Mouse (Mus musculus): ENCODE measurements at regions not wholly inside any gene's neighbourhood (a gene's known extent, or its start where the extent isn't known, plus 50 kb on each side); places are given as distances from the start of the nearest gene placed in this dataset.

- H3K4me2 ChIP-seq, result peak overlapping the region; percentile 34
- H3K4me1 ChIP-seq, result peaks cover 11% of the 10 kb centered on the region
- no peaks in the 10 kb centered on the region for H3K9me3 ChIP-seq
- peaks cover 4% of the 10 kb centered on the region; the same call in 1 of the 2 replicates for H3K27me3 ChIP-seq (replicated peaks)
- H3K27ac ChIP-seq, result no peak overlapping the region
- H3K9ac ChIP-seq, result no peak overlapping the region
- H3K36me3 ChIP-seq (replicated peaks), result no peaks in the 10 kb centered on the region
- ATAC-seq (replicated peaks), result peak; percentile 59; the same call in 1 of the 2 replicates
- 68% methylated on average over 6 of the region's 6 CpGs for WGBS
- H3K4me3 ChIP-seq, result peak overlapping the region; percentile 20; the same call in 1 of the 2 replicates
Observed at GRCm38 (mm10) chr1:57083540-57084083, 105.2 kb upstream of the Satb2 start.

GRCm38 (mm10) chr1:57095361-57096247, 117.2 kb upstream of the Satb2 start:
- Histone ChIP-seq H3K4me1 (no peaks in the 10 kb centered on the region), H3K27me3 (replicated peaks) (no peaks in the 10 kb centered on the region), H3K4me2 (no peak overlapping the region), H3K9ac (no peak overlapping the region), H3K9me3 (no peaks in the 10 kb centered on the region), H3K27ac (no peak overlapping the region), H3K36me3 (replicated peaks) (no peaks in the 10 kb centered on the region), H3K4me3 (no peak overlapping the region)
- 64% methylated on average over 18 of the region's 18 CpGs for WGBS
- ATAC-seq (replicated peaks), result no peak; the same call in 1 of the 2 replicates

GRCm38 (mm10) chr1:57096248-57096600, 117.8 kb upstream of the Satb2 start:
- 62% methylated on average over 4 of the region's 4 CpGs for WGBS
- no peak overlapping the region for H3K4me2 ChIP-seq
- H3K4me3 ChIP-seq, result no peak overlapping the region
- no peak overlapping the region for H3K27ac ChIP-seq
- no peaks in the 10 kb centered on the region for H3K9me3 ChIP-seq
- H3K4me1 ChIP-seq, result no peaks in the 10 kb centered on the region
- H3K27me3 ChIP-seq (replicated peaks), result no peaks in the 10 kb centered on the region
- ATAC-seq (replicated peaks), result no peak
- no peaks in the 10 kb centered on the region for H3K36me3 ChIP-seq (replicated peaks)
- no peak overlapping the region for H3K9ac ChIP-seq

DNA sequence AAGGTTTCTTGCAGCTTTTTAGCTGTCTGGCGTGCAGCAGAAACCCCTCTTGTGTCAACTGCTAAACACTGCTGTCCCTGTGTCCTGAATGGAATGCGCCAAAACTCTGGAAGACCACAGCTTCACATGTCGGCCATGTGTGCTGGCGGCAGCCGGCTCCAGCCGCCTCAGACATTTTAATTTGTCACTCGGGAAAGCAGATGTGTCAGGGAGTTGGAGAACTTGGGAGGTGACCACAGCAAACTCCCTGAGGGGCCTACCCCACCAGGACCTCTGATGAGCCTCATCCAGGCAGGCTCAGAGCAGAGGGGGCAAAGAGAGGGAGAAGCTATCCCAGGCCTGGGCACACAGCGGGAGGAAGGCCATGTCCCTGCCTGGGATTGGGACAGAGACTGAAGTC, 118.3 kb upstream of the Satb2 start:
- Histone ChIP-seq H3K27ac (no peak overlapping the region), H3K36me3 (replicated peaks) (no peaks in the 10 kb centered on the region), H3K9ac (no peak overlapping the region), H3K4me3 (no peak overlapping the region), H3K4me2 (no peak overlapping the region), H3K4me1 (no peaks in the 10 kb centered on the region), H3K27me3 (replicated peaks) (no peaks in the 10 kb centered on the region), H3K9me3 (no peaks in the 10 kb centered on the region)
- ATAC-seq (replicated peaks), result no peak
- 81% methylated on average over 8 of the region's 8 CpGs for WGBS

DNA sequence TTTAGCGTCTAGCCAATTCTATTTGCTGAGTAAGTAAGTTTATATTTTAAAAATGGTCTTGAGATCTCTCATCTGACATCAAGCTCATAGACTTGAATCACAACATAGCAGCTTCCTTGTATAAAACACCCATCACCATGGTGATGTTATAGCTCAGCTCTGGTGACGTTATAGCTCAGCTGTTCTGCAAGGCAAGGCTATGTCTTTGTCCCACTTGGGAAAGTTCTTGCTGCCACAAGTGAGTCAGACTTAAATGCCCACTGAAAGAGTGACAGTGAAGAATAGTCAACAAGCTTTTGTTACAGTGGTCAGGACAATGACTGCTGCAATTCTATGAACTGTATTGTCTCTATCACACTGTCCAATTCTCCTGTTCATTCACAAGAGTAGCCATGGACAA, 122.2 kb upstream of the Satb2 start:
- H3K27ac ChIP-seq, result no peak overlapping the region

DNA sequence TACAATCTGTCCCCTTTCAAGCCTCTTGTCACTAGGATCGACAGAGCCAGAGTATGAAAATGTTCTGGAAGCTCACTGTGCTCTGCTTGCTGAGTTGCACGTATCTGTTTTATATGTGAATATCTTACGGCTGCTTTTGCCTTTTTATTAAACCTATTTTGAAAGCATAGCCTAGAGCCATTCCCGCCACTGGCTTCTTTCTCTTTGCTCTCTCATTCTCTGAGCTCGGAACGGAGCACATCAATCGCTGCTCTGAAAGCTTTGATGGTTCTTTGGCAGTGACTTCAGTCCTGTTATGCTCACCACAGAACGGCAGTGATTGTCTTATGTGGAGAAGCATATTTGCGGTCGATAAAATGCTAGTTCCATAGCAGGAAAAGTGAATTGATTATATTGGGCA, 128.9 kb upstream of the Satb2 start:
- 59% methylated on average over 10 of the region's 10 CpGs for WGBS
- no peaks in the 10 kb centered on the region for H3K9me3 ChIP-seq
- no peak overlapping the region for H3K4me2 ChIP-seq
- no peaks in the 10 kb centered on the region for H3K27me3 ChIP-seq (replicated peaks)
- no peak overlapping the region for H3K27ac ChIP-seq
- ATAC-seq (replicated peaks), result peak; percentile 81
- H3K4me1 ChIP-seq, result no peaks in the 10 kb centered on the region
- no peaks in the 10 kb centered on the region for H3K36me3 ChIP-seq (replicated peaks)
- no peak overlapping the region for H3K9ac ChIP-seq
- H3K4me3 ChIP-seq, result no peak overlapping the region

More for the DNA sequence above, 122.2 kb upstream of the Satb2 start:
- H3K36me3 ChIP-seq (replicated peaks), result no peaks in the 10 kb centered on the region
- H3K9ac ChIP-seq, result no peak overlapping the region
- H3K4me1 ChIP-seq, result no peaks in the 10 kb centered on the region
- no peak overlapping the region for H3K4me3 ChIP-seq
- H3K27me3 ChIP-seq (replicated peaks), result no peaks in the 10 kb centered on the region
- no peak overlapping the region for H3K4me2 ChIP-seq
- ATAC-seq (replicated peaks), result no peak
- 69% methylated on average over 2 of the region's 2 CpGs for WGBS
- no peaks in the 10 kb centered on the region for H3K9me3 ChIP-seq

DNA sequence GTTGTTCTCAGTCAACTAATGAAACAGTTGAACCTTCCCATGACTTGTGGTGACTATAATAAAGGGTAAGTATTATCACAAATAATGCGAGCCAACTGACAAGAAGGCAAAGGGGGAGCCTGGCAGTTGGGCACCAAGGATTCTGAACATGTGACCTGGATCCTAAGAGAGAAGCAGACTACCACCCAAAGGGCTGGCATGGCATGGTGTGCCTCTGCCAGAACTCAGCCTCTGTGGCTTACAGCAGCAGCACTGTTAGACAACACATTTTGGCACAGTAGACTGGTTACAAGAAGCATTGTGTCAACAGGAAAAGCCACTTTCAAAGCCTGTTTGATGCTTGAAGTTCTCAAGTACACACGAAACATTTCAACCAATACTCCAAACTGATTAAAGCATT, 142.2 kb upstream of the Satb2 start:
- Histone ChIP-seq H3K27me3 (replicated peaks) (no peaks in the 10 kb centered on the region), H3K4me2 (no peak overlapping the region), H3K4me1 (no peaks in the 10 kb centered on the region), H3K4me3 (no peak overlapping the region), H3K36me3 (replicated peaks) (no peaks in the 10 kb centered on the region), H3K27ac (no peak overlapping the region), H3K9ac (no peak overlapping the region), H3K9me3 (no peaks in the 10 kb centered on the region)
- WGBS, result 74% methylated on average over 2 of the region's 2 CpGs
- ATAC-seq (replicated peaks), result no peak

DNA sequence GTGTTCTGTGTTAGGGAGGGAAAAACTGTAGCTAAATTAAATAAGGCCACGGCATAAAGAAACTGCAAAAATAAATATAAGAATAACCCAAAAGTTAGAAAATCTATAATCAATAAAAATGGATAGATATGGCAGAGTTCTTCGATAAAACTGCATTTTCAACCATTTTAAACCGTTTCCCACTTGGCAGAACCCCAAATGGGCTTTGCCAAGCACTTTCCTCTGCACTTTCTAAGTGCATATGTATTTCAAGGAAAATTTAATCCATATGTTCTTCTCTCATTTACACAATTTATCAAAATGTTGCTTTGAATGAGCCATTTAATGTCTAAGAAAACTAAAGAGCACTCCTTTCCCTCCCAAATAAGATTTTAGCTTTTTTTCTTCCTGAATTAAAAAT, 165.7 kb upstream of the Satb2 start:
- WGBS, result 80% methylated on average over 3 of the region's 3 CpGs

DNA sequence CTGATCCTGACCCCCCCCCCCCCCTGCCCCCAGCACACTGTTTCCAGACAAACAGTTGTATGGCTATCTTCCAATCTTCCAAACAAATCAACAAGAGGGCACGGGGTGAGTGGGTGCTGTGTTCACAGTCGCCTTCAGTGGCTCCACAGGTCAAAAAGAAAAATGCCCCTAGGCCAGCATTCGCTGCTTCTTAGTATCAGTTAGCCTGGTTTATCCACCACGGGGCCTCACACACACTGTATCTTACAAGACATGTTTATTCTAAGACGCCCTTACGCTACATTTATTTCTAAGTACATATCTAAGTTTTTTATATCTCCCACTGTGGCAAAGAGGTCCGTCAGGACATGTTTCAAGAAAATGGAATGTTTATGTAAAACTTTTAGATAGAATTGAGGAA, 177.4 kb upstream of the Satb2 start:
- Histone ChIP-seq H3K9me3 (no peaks in the 10 kb centered on the region), H3K36me3 (replicated peaks) (no peaks in the 10 kb centered on the region), H3K4me3 (no peak overlapping the region), H3K4me1 (no peaks in the 10 kb centered on the region), H3K27me3 (replicated peaks) (no peaks in the 10 kb centered on the region), H3K27ac (no peak overlapping the region), H3K9ac (no peak overlapping the region), H3K4me2 (no peak overlapping the region)
- no peak for ATAC-seq (replicated peaks)
- 91% methylated on average over 7 of the region's 7 CpGs for WGBS

More for the DNA sequence above, 165.7 kb upstream of the Satb2 start:
- Histone ChIP-seq H3K36me3 (replicated peaks) (no peaks in the 10 kb centered on the region), H3K9ac (no peak overlapping the region), H3K27ac (no peak overlapping the region), H3K4me2 (no peak overlapping the region), H3K4me3 (no peak overlapping the region), H3K27me3 (replicated peaks) (no peaks in the 10 kb centered on the region), H3K4me1 (no peaks in the 10 kb centered on the region), H3K9me3 (no peaks in the 10 kb centered on the region)
- no peak for ATAC-seq (replicated peaks)

DNA sequence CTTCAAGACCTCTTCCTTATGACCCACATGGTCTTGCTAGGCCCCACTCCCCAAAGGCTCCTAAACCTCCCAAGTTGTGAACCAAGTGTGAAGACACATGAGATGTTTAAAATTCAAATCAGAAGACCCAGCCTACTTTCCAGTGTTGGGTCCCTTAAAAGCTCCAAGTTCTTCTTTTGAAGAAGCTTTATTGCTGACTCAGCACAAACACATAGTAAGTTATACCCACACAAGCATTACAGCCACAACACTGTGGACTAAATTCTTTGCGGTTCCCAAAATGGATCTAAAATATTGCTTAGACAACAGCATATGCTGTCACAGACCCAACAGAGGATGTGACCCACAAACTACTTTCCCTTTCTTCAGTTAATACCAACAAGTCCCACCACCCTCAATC, 186.0 kb upstream of the Satb2 start:
- no peak for ATAC-seq (replicated peaks)
- H3K4me2 ChIP-seq, result no peak overlapping the region
- 94% methylated on average over 1 of the region's 1 CpGs for WGBS

GRCm38 (mm10) chr1:57174289-57174890, 195.9 kb upstream of the Satb2 start:
- Histone ChIP-seq H3K27ac (no peak overlapping the region), H3K4me1 (no peaks in the 10 kb centered on the region), H3K4me2 (no peak overlapping the region), H3K36me3 (replicated peaks) (no peaks in the 10 kb centered on the region), H3K9ac (no peak overlapping the region), H3K9me3 (no peaks in the 10 kb centered on the region), H3K27me3 (replicated peaks) (no peaks in the 10 kb centered on the region), H3K4me3 (no peak overlapping the region)
- peak; percentile 76 for ATAC-seq (replicated peaks)
- WGBS, result 58% methylated on average over 10 of the region's 10 CpGs

More for the DNA sequence above, 186.0 kb upstream of the Satb2 start:
- Histone ChIP-seq H3K9me3 (no peaks in the 10 kb centered on the region), H3K4me3 (no peak overlapping the region), H3K4me1 (no peaks in the 10 kb centered on the region), H3K36me3 (replicated peaks) (no peaks in the 10 kb centered on the region), H3K9ac (no peak overlapping the region), H3K27me3 (replicated peaks) (no peaks in the 10 kb centered on the region), H3K27ac (no peak overlapping the region)

DNA sequence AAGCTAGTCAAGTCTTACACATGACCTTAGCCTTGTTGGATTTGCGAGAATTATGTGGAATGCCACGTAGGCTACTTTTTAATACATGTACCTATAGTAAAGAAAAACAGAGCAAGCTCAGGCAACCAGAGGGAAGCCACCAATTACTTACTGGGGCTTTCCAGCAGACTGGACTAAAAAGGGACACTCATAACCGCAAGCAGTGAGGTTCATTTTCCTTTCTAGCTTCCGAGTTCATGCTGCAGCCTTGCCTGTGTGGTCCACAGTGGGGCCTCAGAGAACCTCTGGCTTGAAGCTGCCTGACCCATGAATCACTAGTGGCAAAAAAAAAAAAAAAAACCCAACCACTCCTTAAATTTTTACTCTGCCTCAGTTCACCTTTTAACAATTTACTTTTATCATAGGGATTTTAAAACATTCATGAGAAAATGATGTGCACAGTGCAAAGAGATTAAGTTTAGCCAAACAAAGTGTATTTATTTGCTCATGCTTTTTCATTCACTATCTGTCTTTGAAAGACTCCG, 188.6 kb upstream of the 1700066M21Rik start:
- Histone ChIP-seq H3K27me3 (replicated peaks) (no peaks in the 10 kb centered on the region), H3K4me3 (no peak overlapping the region), H3K9ac (no peak overlapping the region), H3K36me3 (replicated peaks) (no peaks in the 10 kb centered on the region), H3K4me2 (no peak overlapping the region), H3K27ac (no peak overlapping the region), H3K4me1 (no peaks in the 10 kb centered on the region), H3K9me3 (no peaks in the 10 kb centered on the region)
- ATAC-seq (replicated peaks), result no peak
- WGBS, result 93% methylated on average over 5 of the region's 5 CpGs

Measured in midbrain, embryonic 15.5 days (tissue).